Mouse (Mus musculus): ENCODE results near the gene Atg4d. TPM values are rescaled to one million over a fixed set of nuclear protein-coding genes. Genes with fewer than 3 reads are reported as not detected.

Atg4d gene
- polyA plus RNA-seq, 1 experiment from 2014 or later = 45.2 TPM

GRCm38 (mm10) chr9:21324269-21324668 is 59.2 kb downstream of the Atg4d start:
- WGBS = 92% methylated on average over 11 of the region's 11 CpGs
- no peak overlapping the region for H3K4me3 ChIP-seq

More at GRCm38 (mm10) chr9:21324269-21324668, 59.2 kb downstream of the Atg4d start:
- Histone ChIP-seq H3K27me3 (ENCODE audit: poor library complexity, severe bottlenecking) (no peaks in the 10 kb centered on the region), H3K4me1 (peaks cover 26% of the 10 kb centered on the region), H3K27ac (no peak overlapping the region), H3K9me3 (no peaks in the 10 kb centered on the region), H3K36me3 (replicated peaks) (peaks cover 21% of the 10 kb centered on the region)
- no peak for DNase-seq (ENCODE audit: extremely low spot score, low spot score)

Other genes with a start within 250 kb of the Atg4d start
- 4.1 and 5.8 TPM in 2 replicates for gene Icam1, start 249.3 kb upstream of the Atg4d start, polyA plus RNA-seq (2016; fragmentation: Nextera tagmentation; extraction: Ambion mirVana)
- 4.8 and 7.9 TPM in 2 replicates for gene Icam4, start 235.9 kb upstream of the Atg4d start, polyA plus RNA-seq (2016; fragmentation: Nextera tagmentation; extraction: Ambion mirVana)
- gene Icam5, start 233.2 kb upstream of the Atg4d start, polyA plus RNA-seq (2016; fragmentation: Nextera tagmentation; extraction: Ambion mirVana) = 0.05 TPM in 1 of 2 replicates, not detected in the other
- 1.5 and 1.9 TPM in 2 replicates for gene Zglp1, start 198.2 kb upstream of the Atg4d start, polyA plus RNA-seq (2016; fragmentation: Nextera tagmentation; extraction: Ambion mirVana)
- 0.50 and 0.82 TPM in 2 replicates for gene Gm49373, start 192.2 kb upstream of the Atg4d start, polyA plus RNA-seq (2016; fragmentation: Nextera tagmentation; extraction: Ambion mirVana)
- 60.9 and 61.7 TPM in 2 replicates for gene Fdx1l, start 191.7 kb upstream of the Atg4d start, polyA plus RNA-seq (2016; fragmentation: Nextera tagmentation; extraction: Ambion mirVana)
- 3.1 and 3.3 TPM in 2 replicates for gene Gm38431, start 173.3 kb upstream of the Atg4d start, polyA plus RNA-seq (2016; fragmentation: Nextera tagmentation; extraction: Ambion mirVana)
- gene Raver1, start 173.3 kb upstream of the Atg4d start, polyA plus RNA-seq (2016; fragmentation: Nextera tagmentation; extraction: Ambion mirVana) = 94.3 and 103 TPM in 2 replicates
- gene Tyk2, start 134.1 kb upstream of the Atg4d start, polyA plus RNA-seq (2016; fragmentation: Nextera tagmentation; extraction: Ambion mirVana) = 12.6 and 13.4 TPM in 2 replicates
- gene Cdc37, start 115.3 kb upstream of the Atg4d start, polyA plus RNA-seq (2016; fragmentation: Nextera tagmentation; extraction: Ambion mirVana) = 351 and 371 TPM in 2 replicates
- gene Pde4a, start 99.6 kb upstream of the Atg4d start, polyA plus RNA-seq (2016; fragmentation: Nextera tagmentation; extraction: Ambion mirVana) = 3.8 and 4.3 TPM in 2 replicates
- 46.7 and 48.6 TPM in 2 replicates for gene Keap1, start 25.9 kb upstream of the Atg4d start, polyA plus RNA-seq (2016; fragmentation: Nextera tagmentation; extraction: Ambion mirVana)
- gene S1pr5, start 16.9 kb upstream of the Atg4d start, polyA plus RNA-seq (2016; fragmentation: Nextera tagmentation; extraction: Ambion mirVana) = 0.07 and 0.10 TPM in 2 replicates
- 18.3 and 18.8 TPM in 2 replicates for gene Kri1, start 22.7 kb downstream of the Atg4d start, polyA plus RNA-seq (2016; fragmentation: Nextera tagmentation; extraction: Ambion mirVana)
- gene Cdkn2d, start 26.1 kb downstream of the Atg4d start, polyA plus RNA-seq (2016; fragmentation: Nextera tagmentation; extraction: Ambion mirVana) = 40.4 and 42.9 TPM in 2 replicates
- gene Ap1m2, start 47.0 kb downstream of the Atg4d start, polyA plus RNA-seq (2016; fragmentation: Nextera tagmentation; extraction: Ambion mirVana) = 6.3 and 8.5 TPM in 2 replicates
- gene Slc44a2, start 55.4 kb downstream of the Atg4d start, polyA plus RNA-seq (2016; fragmentation: Nextera tagmentation; extraction: Ambion mirVana) = 62.6 and 71.5 TPM in 2 replicates
- gene Ilf3, start 102.6 kb downstream of the Atg4d start, polyA plus RNA-seq (2016; fragmentation: Nextera tagmentation; extraction: Ambion mirVana) = 328 and 336 TPM in 2 replicates
- gene Qtrt1, start 146.5 kb downstream of the Atg4d start, polyA plus RNA-seq (2016; fragmentation: Nextera tagmentation; extraction: Ambion mirVana) = 71.7 and 74.0 TPM in 2 replicates
- gene Dnm2, start 159.6 kb downstream of the Atg4d start, polyA plus RNA-seq (2016; fragmentation: Nextera tagmentation; extraction: Ambion mirVana) = 65.9 and 66.3 TPM in 2 replicates
- gene Tmed1, start 245.0 kb downstream of the Atg4d start, polyA plus RNA-seq (2016; fragmentation: Nextera tagmentation; extraction: Ambion mirVana) = 116 and 119 TPM in 2 replicates